Mouse (Mus musculus): ENCODE measurements at regions not wholly inside any gene's neighbourhood (a gene's known extent, or its start where the extent isn't known, plus 50 kb on each side); places are given as distances from the start of the nearest gene placed in this dataset.

- in situ Hi-C loops (cut with MboI; ENCODE audit: low pct_ligation_motif_present, low pct_unique_long_range_greater_than_20kb, low sequenced_read_pairs) = loop anchor here (10.0 kb wide), 1 partner anchor 276 kb away; the partner anchor contains the start of gene Zfp703
- H3K9me3 ChIP-seq (replicated peaks; ENCODE audit: low read length) = no peaks in the 10 kb centered on the region
- no peak overlapping the region for H3K27ac ChIP-seq (ENCODE audit: insufficient read depth, low read depth)
- H3K4me3 ChIP-seq (replicated peaks in 1 of 3; ENCODE audit: low read depth in 2 of 3, low read length in 2 of 3, poor library complexity in 1 of 3) = no peak overlapping the region
- dilution Hi-C loops (cut with MboI; ENCODE audit: extremely low pct_ligation_motif_present, extremely low pct_unique_long_range_greater_than_20kb, low sequenced_read_pairs) = no loop called here
- DNase-seq (ENCODE audit: extremely low read depth) = peak; percentile 34
- H3K9ac ChIP-seq (ENCODE audit: insufficient read depth, low read depth) = no peak overlapping the region
- H3K36me3 ChIP-seq (replicated peaks in 1 of 2; ENCODE audit: control insufficient read depth in 1 of 2, insufficient read depth in 1 of 2, low read length in 1 of 2) = no peaks in the 10 kb centered on the region
- H3K79me2 ChIP-seq (replicated peaks; ENCODE audit: control insufficient read depth, extremely low read depth, insufficient read depth, poor library complexity, severe bottlenecking) = no peaks in the 10 kb centered on the region
- TF ChIP-seq BHLHE40 (IDR thresholded peaks at IDR 0.05; ENCODE audit: low read depth, low read length) = peak; percentile 69
- TF ChIP-seq JUN (IDR thresholded peaks at IDR 0.05; ENCODE audit: insufficient read depth, low read depth, low read length) = no peak
- no peak for TF ChIP-seq GABPA (IDR thresholded peaks at IDR 0.05; ENCODE audit: insufficient replicate concordance, low read depth, low read length)
- no peak for TF ChIP-seq MYC (IDR thresholded peaks at IDR 0.05; ENCODE audit: low read depth, low read length)
- TF ChIP-seq ETS1 (conservative IDR thresholded peaks at IDR 0.05; ENCODE audit: low read depth, low read length) = no peak
- TF ChIP-seq MXI1 (IDR thresholded peaks at IDR 0.05; ENCODE audit: low read depth, low read length) = no peak
- no peak for TF ChIP-seq JUND (conservative IDR thresholded peaks at IDR 0.05; ENCODE audit: low read depth, low read length)
- TF ChIP-seq USF1 (IDR thresholded peaks at IDR 0.05; ENCODE audit: low read depth, low read length) = 0 out of 2 replicates have a peak, but pooled peaks have one; percentile 8
- TF ChIP-seq MAFK (IDR thresholded peaks at IDR 0.05; ENCODE audit: insufficient replicate concordance, low read length) = no peak
- peak; percentile 54; the same call in 1 of the 2 replicates for TF ChIP-seq MAX (IDR thresholded peaks at IDR 0.05; ENCODE audit: low read length)
- no peak for TF ChIP-seq USF2 (conservative IDR thresholded peaks at IDR 0.05; ENCODE audit: low read depth, low read length)
- TF ChIP-seq NELFE (IDR thresholded peaks at IDR 0.05; ENCODE audit: low read depth, low read length) = no peak
- no peak for TF ChIP-seq KAT2A (IDR thresholded peaks at IDR 0.05; ENCODE audit: insufficient replicate concordance, low read length)
- H3K4me1 ChIP-seq (ENCODE audit: control insufficient read depth in 1 of 2, insufficient read depth in 2 of 2) = peaks cover 8 to 12% of the 10 kb centered on the region in 2 experiments; a peak in 3 of 4 replicates
- H3K4me2 ChIP-seq (ENCODE audit: insufficient read depth, low read depth, poor library complexity, severe bottlenecking) = no peak overlapping the region
- H3K27me3 ChIP-seq (replicated peaks) = no peaks in the 10 kb centered on the region
Observed at GRCm38 (mm10) chr8:26698580-26698979, 278.5 kb upstream of the Zfp703 start.

DNA sequence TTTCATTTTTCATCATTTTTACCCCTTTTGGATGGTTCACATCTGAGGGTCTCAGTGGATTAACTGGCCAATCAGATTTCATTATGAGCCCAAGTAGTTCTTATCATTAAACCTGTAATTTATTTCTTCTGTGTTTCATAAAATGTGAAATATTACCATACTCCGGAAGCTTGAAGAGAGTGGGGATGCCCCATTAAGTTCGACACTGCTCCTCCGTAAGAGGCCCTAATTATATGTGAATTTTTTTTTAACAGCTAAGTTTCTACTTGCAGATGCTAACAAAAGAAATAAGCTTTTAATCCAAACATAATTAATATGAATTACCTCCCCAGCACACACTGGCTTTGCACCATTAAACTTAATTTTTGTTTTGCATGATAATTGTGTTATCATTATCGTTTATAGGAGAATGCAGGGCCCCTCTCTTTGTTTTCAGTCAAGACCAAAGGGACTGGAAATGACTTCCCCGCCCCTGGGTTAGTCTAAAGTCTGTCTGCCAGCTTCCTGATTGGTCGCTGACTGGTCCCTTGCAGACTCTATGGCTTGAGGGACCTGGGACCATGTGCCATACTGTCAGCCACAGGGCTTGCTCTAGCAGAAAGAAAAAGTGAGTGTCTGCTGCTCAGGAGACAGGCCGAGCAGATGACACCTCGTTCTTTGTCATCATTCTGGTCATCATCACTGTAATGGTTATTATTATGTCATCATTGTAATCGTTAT lies 270.9 kb upstream of the Zfp703 start:
- peaks cover 11 to 31% of the 10 kb centered on the region in 2 experiments for H3K4me1 ChIP-seq (ENCODE audit: control insufficient read depth in 1 of 2, insufficient read depth in 2 of 2)
- dilution Hi-C loops (cut with MboI; ENCODE audit: extremely low pct_ligation_motif_present, extremely low pct_unique_long_range_greater_than_20kb, low sequenced_read_pairs) = no loop called here
- peak; percentile 67 for DNase-seq (ENCODE audit: extremely low read depth)

More for the DNA sequence above, 270.9 kb upstream of the Zfp703 start:
- H3K36me3 ChIP-seq (replicated peaks in 1 of 2; ENCODE audit: control insufficient read depth in 1 of 2, insufficient read depth in 1 of 2, low read length in 1 of 2) = no peaks in the 10 kb centered on the region
- no peaks in the 10 kb centered on the region for H3K27me3 ChIP-seq (replicated peaks)
- no peak overlapping the region for H3K27ac ChIP-seq (ENCODE audit: insufficient read depth, low read depth)
- H3K4me3 ChIP-seq (replicated peaks in 1 of 3; ENCODE audit: low read depth in 2 of 3, low read length in 2 of 3, poor library complexity in 1 of 3) = no peak overlapping the region
- in situ Hi-C loops (cut with MboI; ENCODE audit: low pct_ligation_motif_present, low pct_unique_long_range_greater_than_20kb, low sequenced_read_pairs) = no loop called here
- H3K4me2 ChIP-seq (ENCODE audit: insufficient read depth, low read depth, poor library complexity, severe bottlenecking) = peak overlapping the region; percentile 61
- no peaks in the 10 kb centered on the region for H3K9me3 ChIP-seq (replicated peaks; ENCODE audit: low read length)
- H3K9ac ChIP-seq (ENCODE audit: insufficient read depth, low read depth) = no peak overlapping the region
- H3K79me2 ChIP-seq (replicated peaks; ENCODE audit: control insufficient read depth, extremely low read depth, insufficient read depth, poor library complexity, severe bottlenecking) = no peaks in the 10 kb centered on the region
- TF ChIP-seq KAT2A (IDR thresholded peaks at IDR 0.05; ENCODE audit: insufficient replicate concordance, low read length) (no peak), ETS1 (conservative IDR thresholded peaks at IDR 0.05; ENCODE audit: low read depth, low read length) (no peak), MAX (IDR thresholded peaks at IDR 0.05; ENCODE audit: low read length) (peak; percentile 72; the same call in 1 of the 2 replicates), ZC3H11A (IDR thresholded peaks at IDR 0.05; ENCODE audit: low read depth, low read length) (no peak), TCF12 (IDR thresholded peaks at IDR 0.05; ENCODE audit: low read depth, low read length) (no peak), SIN3A (IDR thresholded peaks at IDR 0.05; ENCODE audit: low read length) (no peak), JUND (conservative IDR thresholded peaks at IDR 0.05; ENCODE audit: low read depth, low read length) (no peak), RAD21 (IDR thresholded peaks at IDR 0.05; ENCODE audit: low read depth, low read length) (no peak), GABPA (IDR thresholded peaks at IDR 0.05; ENCODE audit: insufficient replicate concordance, low read depth, low read length) (no peak), CHD1 (IDR thresholded peaks at IDR 0.05; ENCODE audit: low read depth, low read length) (no peak), ZNF384 (IDR thresholded peaks at IDR 0.05; ENCODE audit: low read depth, low read length) (peak; percentile 71), ELF1 (IDR thresholded peaks at IDR 0.05; ENCODE audit: low read depth, low read length) (peak; percentile 29; the same call in 1 of the 2 replicates), MXI1 (IDR thresholded peaks at IDR 0.05; ENCODE audit: low read depth, low read length) (peak; percentile 56; the same call in 1 of the 2 replicates), UBTF (IDR thresholded peaks at IDR 0.05; ENCODE audit: low read depth, low read length) (no peak), MEF2A (IDR thresholded peaks at IDR 0.05; ENCODE audit: borderline replicate concordance, low read depth, low read length) (no peak), IRF4 (IDR thresholded peaks at IDR 0.05; ENCODE audit: low read depth, low read length) (no peak), EP300 (IDR thresholded peaks at IDR 0.05; ENCODE audit: low read length) (no peak; the same call in 1 of the 2 replicates), USF1 (IDR thresholded peaks at IDR 0.05; ENCODE audit: low read depth, low read length) (no peak), POLR2AphosphoS2 (IDR thresholded peaks at IDR 0.05; ENCODE audit: low read depth, low read length) (no peak), NELFE (IDR thresholded peaks at IDR 0.05; ENCODE audit: low read depth, low read length) (no peak)
